Mouse (Mus musculus): ENCODE data around the gene Nat8f4. TPM values are rescaled to one million over a fixed set of nuclear protein-coding genes. Genes with fewer than 3 reads are reported as not detected.
"Not testable (repeated sequence)": the region's sequence is repeated elsewhere in the genome, so short reads cannot be mapped to it uniquely, and the experiment has no call there.

Gene Nat8f4
- polyA plus RNA-seq, 1 experiment from 2014 or later, result 4.1 TPM

- no peak overlapping the region for H3K4me2 ChIP-seq (ENCODE audit: low read depth, low read length)
- H3K4me1 ChIP-seq (ENCODE audit: control insufficient read depth, insufficient read depth, low read length), result no peaks in the 10 kb centered on the region
- H3K36me3 ChIP-seq (replicated peaks; ENCODE audit: control insufficient read depth, insufficient read depth, low read depth, low read length), result no peaks in the 10 kb centered on the region
- no peak overlapping the region for H3K27ac ChIP-seq (replicated peaks; ENCODE audit: low read depth, low read length)
- DNase-seq (ENCODE audit: low spot score), result no peak
- H3K9ac ChIP-seq (replicated peaks; ENCODE audit: low read length), result no peak overlapping the region
- no peak overlapping the region for H3K4me3 ChIP-seq (ENCODE audit: low read depth, low read length)
- no peaks in the 10 kb centered on the region for H3K27me3 ChIP-seq (ENCODE audit: control insufficient read depth, insufficient read depth, low read length)
- ATAC-seq (replicated peaks; ENCODE audit: insufficient number of reproducible peaks, low FRiP score, low TSS enrichment, low read depth), result no peak
- 91% methylated on average over 2 of the region's 2 CpGs for WGBS
- no peaks in the 10 kb centered on the region for H3K9me3 ChIP-seq (replicated peaks; ENCODE audit: control insufficient read depth, low read length)
These were observed 15.7 kb downstream of the Nat8f4 start for GRCm38 (mm10) chr6:85888961-85889360.

GRCm38 (mm10) chr6:85884311-85884710 lies 20.4 kb downstream of the Nat8f4 start:
- DNase-seq (ENCODE audit: low spot score), result no peak
- Histone ChIP-seq H3K9me3 (replicated peaks; ENCODE audit: control insufficient read depth, low read length) (peaks cover 6% of the 10 kb centered on the region; the same call in 1 of the 2 replicates), H3K4me3 (ENCODE audit: low read depth, low read length) (no peak overlapping the region), H3K4me2 (ENCODE audit: low read depth, low read length) (no peak overlapping the region), H3K27me3 (ENCODE audit: control insufficient read depth, insufficient read depth, low read length) (no peaks in the 10 kb centered on the region), H3K27ac (replicated peaks; ENCODE audit: low read depth, low read length) (no peak overlapping the region), H3K4me1 (ENCODE audit: control insufficient read depth, insufficient read depth, low read length) (no peaks in the 10 kb centered on the region), H3K9ac (replicated peaks; ENCODE audit: low read length) (no peak overlapping the region), H3K36me3 (replicated peaks; ENCODE audit: control insufficient read depth, insufficient read depth, low read depth, low read length) (no peaks in the 10 kb centered on the region)
- WGBS, result 79% methylated on average over 1 of the region's 1 CpGs
- no peak for ATAC-seq (replicated peaks; ENCODE audit: insufficient number of reproducible peaks, low FRiP score, low TSS enrichment, low read depth)

- H3K4me1 ChIP-seq (ENCODE audit: control insufficient read depth, insufficient read depth, low read length); H3K36me3 ChIP-seq (replicated peaks; ENCODE audit: control insufficient read depth, insufficient read depth, low read depth, low read length); DNase-seq (ENCODE audit: low spot score); H3K9ac ChIP-seq (replicated peaks; ENCODE audit: low read length); H3K27ac ChIP-seq (replicated peaks; ENCODE audit: low read depth, low read length); H3K9me3 ChIP-seq (replicated peaks; ENCODE audit: control insufficient read depth, low read length); H3K4me2 ChIP-seq (ENCODE audit: low read depth, low read length); ATAC-seq (replicated peaks; ENCODE audit: insufficient number of reproducible peaks, low FRiP score, low TSS enrichment, low read depth); H3K27me3 ChIP-seq (ENCODE audit: control insufficient read depth, insufficient read depth, low read length); H3K4me3 ChIP-seq (ENCODE audit: low read depth, low read length): not testable (repeated sequence)
- WGBS, result 92% methylated on average over 9 of the region's 9 CpGs
These were observed 21.4 kb downstream of the Nat8f4 start for GRCm38 (mm10) chr6:85883246-85883645.

- H3K4me3 ChIP-seq (ENCODE audit: low read depth, low read length); H3K4me1 ChIP-seq (ENCODE audit: control insufficient read depth, insufficient read depth, low read length); H3K27me3 ChIP-seq (ENCODE audit: control insufficient read depth, insufficient read depth, low read length); H3K36me3 ChIP-seq (replicated peaks; ENCODE audit: control insufficient read depth, insufficient read depth, low read depth, low read length); DNase-seq (ENCODE audit: low spot score); H3K27ac ChIP-seq (replicated peaks; ENCODE audit: low read depth, low read length); H3K9me3 ChIP-seq (replicated peaks; ENCODE audit: control insufficient read depth, low read length); H3K9ac ChIP-seq (replicated peaks; ENCODE audit: low read length); ATAC-seq (replicated peaks; ENCODE audit: insufficient number of reproducible peaks, low FRiP score, low TSS enrichment, low read depth); H3K4me2 ChIP-seq (ENCODE audit: low read depth, low read length): not testable (repeated sequence)
- WGBS, result 88% methylated on average over 5 of the region's 5 CpGs
These were observed 35.7 kb downstream of the Nat8f4 start, which contains the start of gene Nat8f2 for GRCm38 (mm10) chr6:85869006-85869405. Gene Nat8f2 (minus strand): TSS chr6:85869158.

GRCm38 (mm10) chr6:85867726-85868690 lies 36.7 kb downstream of the Nat8f4 start:
- H3K4me1 ChIP-seq (ENCODE audit: control insufficient read depth, insufficient read depth, low read length), result no peaks in the 10 kb centered on the region
- no peak for DNase-seq (ENCODE audit: low spot score)
- no peak overlapping the region for H3K27ac ChIP-seq (replicated peaks; ENCODE audit: low read depth, low read length)
- H3K4me3 ChIP-seq (ENCODE audit: low read depth, low read length), result no peak overlapping the region
- H3K27me3 ChIP-seq (ENCODE audit: control insufficient read depth, insufficient read depth, low read length), result no peaks in the 10 kb centered on the region
- no peaks in the 10 kb centered on the region for H3K9me3 ChIP-seq (replicated peaks; ENCODE audit: control insufficient read depth, low read length)
- H3K4me2 ChIP-seq (ENCODE audit: low read depth, low read length), result no peak overlapping the region
- no peak for ATAC-seq (replicated peaks; ENCODE audit: insufficient number of reproducible peaks, low FRiP score, low TSS enrichment, low read depth)
- WGBS, result 68% methylated on average over 8 of the region's 8 CpGs
- no peaks in the 10 kb centered on the region for H3K36me3 ChIP-seq (replicated peaks; ENCODE audit: control insufficient read depth, insufficient read depth, low read depth, low read length)
- H3K9ac ChIP-seq (replicated peaks; ENCODE audit: low read length), result no peak overlapping the region

DNA sequence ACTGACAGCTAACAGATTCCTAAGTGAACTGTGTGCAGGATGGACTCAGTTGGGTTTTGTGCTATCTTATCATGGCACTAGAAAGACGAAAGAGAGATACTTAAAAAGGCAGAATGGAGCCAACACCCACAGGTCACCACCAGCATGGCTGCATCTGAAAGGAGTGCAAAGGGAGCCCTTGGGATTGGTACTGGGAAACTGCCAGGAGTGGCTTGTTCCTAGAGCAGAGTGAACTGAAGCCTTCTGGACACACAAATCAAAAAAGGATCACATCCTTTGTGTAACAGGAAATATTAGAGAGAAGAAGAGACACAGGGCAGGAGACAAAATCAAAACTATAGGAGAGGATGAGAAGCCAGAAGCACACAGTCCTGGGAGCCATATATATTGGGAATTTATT lies 37.7 kb downstream of the Nat8f4 start:
- not testable (repeated sequence) for H3K27ac ChIP-seq (replicated peaks; ENCODE audit: low read depth, low read length); H3K4me1 ChIP-seq (ENCODE audit: control insufficient read depth, insufficient read depth, low read length); H3K36me3 ChIP-seq (replicated peaks; ENCODE audit: control insufficient read depth, insufficient read depth, low read depth, low read length); H3K4me2 ChIP-seq (ENCODE audit: low read depth, low read length); DNase-seq (ENCODE audit: low spot score); H3K9ac ChIP-seq (replicated peaks; ENCODE audit: low read length); H3K4me3 ChIP-seq (ENCODE audit: low read depth, low read length); H3K9me3 ChIP-seq (replicated peaks; ENCODE audit: control insufficient read depth, low read length); ATAC-seq (replicated peaks; ENCODE audit: insufficient number of reproducible peaks, low FRiP score, low TSS enrichment, low read depth); H3K27me3 ChIP-seq (ENCODE audit: control insufficient read depth, insufficient read depth, low read length)
- 75% methylated on average over 1 of the region's 1 CpGs for WGBS

DNA sequence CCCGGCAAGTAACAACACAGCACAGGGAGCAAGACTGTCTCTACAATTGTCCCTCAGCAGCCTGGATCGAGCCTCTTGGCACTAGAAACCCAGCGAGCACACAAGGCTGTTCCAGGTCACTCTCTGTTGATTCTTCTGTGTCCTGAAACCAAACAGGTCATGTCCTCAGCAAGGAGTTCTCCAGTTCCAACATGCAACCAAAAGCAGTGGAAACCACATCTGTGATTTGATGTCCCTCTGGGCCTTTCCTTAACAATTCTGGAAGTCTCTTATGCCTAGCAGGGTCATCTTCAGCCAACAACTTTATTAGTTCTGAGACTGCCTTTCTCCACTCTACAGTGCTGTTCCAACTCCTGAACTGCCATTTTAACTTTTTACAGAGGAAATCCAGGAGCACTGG lies 38.5 kb downstream of the Nat8f4 start:
- not testable (repeated sequence) for H3K9ac ChIP-seq (replicated peaks; ENCODE audit: low read length); H3K36me3 ChIP-seq (replicated peaks; ENCODE audit: control insufficient read depth, insufficient read depth, low read depth, low read length); H3K4me2 ChIP-seq (ENCODE audit: low read depth, low read length); H3K4me1 ChIP-seq (ENCODE audit: control insufficient read depth, insufficient read depth, low read length); H3K4me3 ChIP-seq (ENCODE audit: low read depth, low read length); DNase-seq (ENCODE audit: low spot score); H3K27me3 ChIP-seq (ENCODE audit: control insufficient read depth, insufficient read depth, low read length); ATAC-seq (replicated peaks; ENCODE audit: insufficient number of reproducible peaks, low FRiP score, low TSS enrichment, low read depth); H3K27ac ChIP-seq (replicated peaks; ENCODE audit: low read depth, low read length); H3K9me3 ChIP-seq (replicated peaks; ENCODE audit: control insufficient read depth, low read length)
- WGBS, result 90% methylated on average over 3 of the region's 3 CpGs

DNA sequence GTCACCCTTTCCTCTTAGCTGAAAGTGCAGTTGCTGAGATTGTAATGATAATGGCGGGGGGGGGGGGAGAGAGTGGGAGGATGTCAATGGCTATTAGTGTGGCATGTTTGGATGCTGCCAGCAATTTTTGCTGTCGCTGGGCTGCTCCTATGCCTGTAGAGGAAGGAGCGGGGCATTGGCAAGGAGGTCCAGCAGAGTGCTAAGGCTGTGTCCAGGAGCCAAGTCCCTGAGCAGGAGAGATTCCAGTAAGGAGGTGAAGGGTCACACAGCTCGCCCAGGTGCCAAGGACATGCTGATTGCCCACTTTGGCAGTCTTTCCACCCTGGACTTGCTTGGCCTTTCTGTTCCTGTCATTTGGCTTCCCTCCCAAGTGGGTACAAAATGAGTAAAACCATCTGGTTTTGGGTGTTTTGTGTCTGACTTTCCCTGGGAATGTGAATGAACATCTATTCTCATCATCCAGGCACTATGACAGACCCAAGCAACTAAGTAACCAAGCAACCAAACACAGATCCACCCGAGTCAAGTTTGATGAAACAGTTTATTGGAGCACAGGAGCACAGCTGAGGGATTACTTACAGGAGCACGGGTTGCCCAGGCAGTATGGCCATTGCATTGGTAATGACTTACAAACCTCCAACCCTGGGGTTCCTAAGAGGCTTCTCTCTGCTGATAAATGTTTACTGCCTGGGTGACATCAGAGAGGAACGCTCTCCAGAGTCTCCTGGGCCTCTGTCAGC lies 39.6 kb downstream of the Nat8f4 start:
- H3K9ac ChIP-seq (replicated peaks; ENCODE audit: low read length); H3K9me3 ChIP-seq (replicated peaks; ENCODE audit: control insufficient read depth, low read length); H3K4me2 ChIP-seq (ENCODE audit: low read depth, low read length); ATAC-seq (replicated peaks; ENCODE audit: insufficient number of reproducible peaks, low FRiP score, low TSS enrichment, low read depth); H3K36me3 ChIP-seq (replicated peaks; ENCODE audit: control insufficient read depth, insufficient read depth, low read depth, low read length); H3K27me3 ChIP-seq (ENCODE audit: control insufficient read depth, insufficient read depth, low read length); H3K4me3 ChIP-seq (ENCODE audit: low read depth, low read length); H3K4me1 ChIP-seq (ENCODE audit: control insufficient read depth, insufficient read depth, low read length); DNase-seq (ENCODE audit: low spot score); H3K27ac ChIP-seq (replicated peaks; ENCODE audit: low read depth, low read length): not testable (repeated sequence)
- WGBS, result 84% methylated on average over 6 of the region's 7 CpGs
